Mouse (Mus musculus) C2C12 (cell line): ENCODE measurements around the gene Surf2. TPM values are rescaled to one million over a fixed set of nuclear protein-coding genes. Genes with fewer than 3 reads are reported as not detected.
A peak's percentile ranks its signal among the peaks of the same experiment; 100 is the strongest.
"Not testable (repeated sequence)": the region's sequence is repeated elsewhere in the genome, so short reads cannot be mapped to it uniquely, and the experiment has no call there.

Experiments used
- H3K27me3 ChIP-seq: one replicate; pipeline ENCODE4 v1.6.1; 2011; ENCODE audit not compliant: control insufficient read depth, insufficient read depth, insufficient read length
- H3K36me3 ChIP-seq: one replicate; pipeline ENCODE4 v1.6.1; 2011; ENCODE audit not compliant: control insufficient read depth, insufficient read depth
- H3K4me3 ChIP-seq: one replicate; pipeline ENCODE4 v1.5.1; 2011; ENCODE audit warnings: mild to moderate bottlenecking, control low read depth; ENCODE audit not compliant: poor library complexity, insufficient read depth, severe bottlenecking
- H3K79me2 ChIP-seq: one replicate; pipeline ENCODE4 v1.6.1; 2011; ENCODE audit not compliant: control insufficient read depth, insufficient read depth
- H3K79me3 ChIP-seq: one replicate; pipeline ENCODE4 v1.6.1; 2011; ENCODE audit warnings: low read depth, control low read depth
- H3ac ChIP-seq: one replicate; pipeline ENCODE3; 2011; ENCODE audit warnings: low read depth; ENCODE audit not compliant: control insufficient read depth, insufficient read length
- CEBPB ChIP-seq: IDR thresholded peaks from one replicate; pipeline ENCODE4 v1.6.1; 2011; ENCODE audit warnings: low read depth, mild to moderate bottlenecking, control low read depth, moderate library complexity
- CTCF ChIP-seq: IDR thresholded peaks from one replicate; pipeline ENCODE4 v1.5.1; 2011; ENCODE audit not compliant: control insufficient read depth, insufficient read depth, insufficient read length
- FOSL1 ChIP-seq: IDR thresholded peaks from one replicate; pipeline ENCODE4 v1.8.0; 2011; ENCODE audit warnings: mild to moderate bottlenecking, low read length; ENCODE audit not compliant: poor library complexity, insufficient read depth, severe bottlenecking
- MAX ChIP-seq: IDR thresholded peaks from one replicate; pipeline ENCODE4 v1.6.1; 2011; ENCODE audit warnings: mild to moderate bottlenecking, control low read depth
- MYOD1 ChIP-seq: IDR thresholded peaks from one replicate; pipeline ENCODE4 v1.6.1; 2011; ENCODE audit warnings: low read depth; ENCODE audit not compliant: control insufficient read depth, insufficient read length
- MYOG ChIP-seq: IDR thresholded peaks from one replicate; pipeline ENCODE4 v1.6.1; 2011; ENCODE audit not compliant: control insufficient read depth, insufficient read length; ENCODE audit errors: extremely low read depth
- USF1 ChIP-seq: IDR thresholded peaks from one replicate; pipeline ENCODE4 v1.6.1; 2011; ENCODE audit warnings: low read depth, mild to moderate bottlenecking, control low read depth, moderate library complexity
- long read RNA-seq, 2 experiments: library from polyadenylated mRNA; unstranded; transcript quantifications; one replicate each; pipeline ENCODE4 v2.0.0; 2019 to 2020
- polyA plus RNA-seq: library from polyadenylated mRNA; unstranded; fragments of >200 nt; fragmentation: generic; extraction: Trizol; gene quantifications from one replicate; pipeline ENCODE4 v1.2.1, GENCODE M21; 2012; ENCODE audit warnings: missing spikeins

Gene Surf2
- 42.6 TPM for polyA plus RNA-seq
- long read RNA-seq, experiment 1, transcript Surf2-201 (6 exons, 1,203 nt) = major isoform, 26 of 36 reads
- long read RNA-seq, experiment 1, partial matches to known transcripts = 2 of 36 reads
- long read RNA-seq, experiment 1, other reads (novel, unspliced or antisense) = 6 of 36 reads
- long read RNA-seq, experiment 2, transcript Surf2-201 (6 exons, 1,203 nt) = major isoform, 12 of 28 reads
- long read RNA-seq, experiment 2, partial matches to known transcripts = 4 of 28 reads
- long read RNA-seq, experiment 2, other reads (novel, unspliced or antisense) = 7 of 28 reads

- Histone ChIP-seq H3K36me3 (peaks cover 83% of the 10 kb centered on the region), H3K79me2 (peaks cover 94% of the 10 kb centered on the region), H3K79me3 (peaks cover 61% of the 10 kb centered on the region), H3ac (peak within 1 kb of the TSS; percentile 92), H3K27me3 (no peaks in the 10 kb centered on the region), H3K4me3 (peak within 1 kb of the TSS; percentile 75)
- TF ChIP-seq USF1 = peak; percentile 89
- TF ChIP-seq MAX = peak; percentile 95
- TF ChIP-seq MYOG = no peak
These were observed at the start of gene Surf2, which contains the start of gene Surf1 for GRCm38 (mm10) chr2:26915927-26916728. TSS of gene Surf2 (plus strand) at chr2:26916367. TSS of gene Surf1 (minus strand) at chr2:26916530.

- TF ChIP-seq FOSL1 (no peak), CTCF (no peak), MAX (no peak)
- H3K36me3 ChIP-seq = no peaks in the 10 kb centered on the region
- no peak overlapping the region for H3ac ChIP-seq
- H3K79me2 ChIP-seq = no peaks in the 10 kb centered on the region
- H3K27me3 ChIP-seq = peaks cover 36% of the 10 kb centered on the region
- no peaks in the 10 kb centered on the region for H3K79me3 ChIP-seq
- H3K4me3 ChIP-seq = no peak overlapping the region
These were observed 45.5 kb upstream of the Surf2 start for GRCm38 (mm10) chr2:26870666-26871065.

GRCm38 (mm10) chr2:26878571-26878970 lies 37.6 kb upstream of the Surf2 start:
- Histone ChIP-seq H3K79me3 (no peaks in the 10 kb centered on the region), H3ac (no peak overlapping the region), H3K79me2 (no peaks in the 10 kb centered on the region), H3K36me3 (no peaks in the 10 kb centered on the region), H3K27me3 (no peaks in the 10 kb centered on the region), H3K4me3 (no peak overlapping the region)
- TF ChIP-seq MYOD1 (no peak), MAX (no peak), MYOG (no peak), CEBPB (no peak), USF1 (no peak), CTCF (no peak), FOSL1 (no peak)

GRCm38 (mm10) chr2:26885541-26885940 lies 30.6 kb upstream of the Surf2 start:
- H3K36me3 ChIP-seq = peaks cover 19% of the 10 kb centered on the region
- not testable (repeated sequence) for H3K79me2 ChIP-seq, H3K79me3 ChIP-seq, H3K27me3 ChIP-seq, H3K4me3 ChIP-seq, H3ac ChIP-seq

GRCm38 (mm10) chr2:26886170-26886569 lies 30.0 kb upstream of the Surf2 start:
- H3K4me3 ChIP-seq, H3ac ChIP-seq, H3K27me3 ChIP-seq, H3K79me2 ChIP-seq, H3K79me3 ChIP-seq: not testable (repeated sequence)
- H3K36me3 ChIP-seq = peaks cover 26% of the 10 kb centered on the region

- no peak overlapping the region for H3K4me3 ChIP-seq
- no peak for TF ChIP-seq MAX
- no peak for TF ChIP-seq CEBPB
- no peak for TF ChIP-seq CTCF
- no peak for TF ChIP-seq MYOD1
- no peak for TF ChIP-seq FOSL1
- TF ChIP-seq USF1 = no peak
- no peak for TF ChIP-seq MYOG
- peaks cover 17% of the 10 kb centered on the region for H3K79me3 ChIP-seq
- peaks cover 96% of the 10 kb centered on the region for H3K36me3 ChIP-seq
- no peaks in the 10 kb centered on the region for H3K27me3 ChIP-seq
- no peak overlapping the region for H3ac ChIP-seq
- peaks cover 28% of the 10 kb centered on the region for H3K79me2 ChIP-seq
These were observed 20.3 kb upstream of the Surf2 start for GRCm38 (mm10) chr2:26895898-26896297.
